Mouse (Mus musculus): Measurements from ENCODE around the gene Krt1.

Gene Krt1

DNA sequence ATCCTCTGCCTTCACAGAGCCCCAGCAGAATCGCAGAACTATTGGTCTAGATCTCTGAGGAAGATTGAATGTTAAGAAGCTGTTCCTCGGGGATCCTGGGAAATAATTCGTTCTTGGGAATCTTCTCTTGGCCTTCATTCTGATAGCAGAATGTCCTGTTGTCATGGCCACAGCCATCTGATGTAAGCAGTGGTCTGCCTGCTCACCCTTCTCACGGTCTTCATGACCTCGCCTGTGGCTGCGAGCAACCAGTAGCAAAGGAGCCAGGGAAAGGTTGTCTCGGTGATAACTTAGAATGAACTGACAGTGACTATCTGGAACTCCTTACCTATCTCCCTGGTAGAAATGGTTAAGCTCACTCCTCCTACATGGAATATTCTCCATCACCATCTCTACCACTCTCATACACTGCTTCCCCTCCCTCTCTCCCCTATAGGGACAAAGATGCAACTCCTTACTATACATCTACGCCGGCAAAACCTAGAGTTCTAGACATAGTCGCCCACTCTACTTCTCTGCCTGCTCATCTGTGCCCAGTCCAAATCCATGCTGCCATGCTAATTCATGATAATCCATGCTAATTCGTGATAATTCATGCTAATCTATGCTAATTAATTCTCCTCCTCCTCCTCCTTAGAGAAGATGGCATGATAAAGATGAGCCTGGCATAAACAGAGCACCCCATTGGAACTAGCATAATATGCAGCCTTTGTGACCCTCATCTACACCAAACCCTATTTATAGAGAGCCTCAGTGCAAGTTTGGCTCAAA lies 47.4 kb downstream of the Krt1 start:
- DNase-seq, result no peak

DNA sequence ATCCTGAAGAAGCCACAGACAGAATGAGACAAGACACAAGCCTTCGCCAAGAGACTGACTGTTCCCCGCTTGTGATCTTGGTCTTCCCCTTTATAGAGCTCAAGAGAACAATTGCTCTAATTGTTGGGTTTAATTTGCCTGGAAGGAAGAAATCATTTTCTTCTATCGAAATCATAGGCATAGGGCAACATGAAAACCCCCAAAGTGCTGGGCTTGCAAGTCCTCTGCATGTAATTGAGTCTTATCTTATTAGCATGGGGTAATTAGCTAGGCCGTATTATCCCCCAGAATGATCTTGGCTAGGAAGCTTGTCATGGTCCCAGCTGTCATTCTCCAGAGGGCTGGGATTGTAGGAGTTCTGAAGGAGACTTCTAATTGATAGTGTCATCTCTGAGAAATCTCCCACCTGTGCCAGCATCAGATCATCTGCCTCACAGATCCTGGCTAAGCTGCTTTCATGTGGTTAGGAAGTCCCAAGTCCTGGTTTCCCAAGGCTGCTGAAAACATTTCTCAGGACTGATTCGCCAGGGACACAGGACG lies 48.2 kb downstream of the Krt1 start, which contains the start of gene Krt73:
Gene Krt73 (minus strand): TSS at position 51 of the 540 bp plus-strand sequence.
- DNase-seq, result no peak
